Mouse (Mus musculus): Measurements from ENCODE around the gene Scin.
A peak's percentile ranks its signal among the peaks of the same experiment; 100 is the strongest.

Gene Scin

DNA sequence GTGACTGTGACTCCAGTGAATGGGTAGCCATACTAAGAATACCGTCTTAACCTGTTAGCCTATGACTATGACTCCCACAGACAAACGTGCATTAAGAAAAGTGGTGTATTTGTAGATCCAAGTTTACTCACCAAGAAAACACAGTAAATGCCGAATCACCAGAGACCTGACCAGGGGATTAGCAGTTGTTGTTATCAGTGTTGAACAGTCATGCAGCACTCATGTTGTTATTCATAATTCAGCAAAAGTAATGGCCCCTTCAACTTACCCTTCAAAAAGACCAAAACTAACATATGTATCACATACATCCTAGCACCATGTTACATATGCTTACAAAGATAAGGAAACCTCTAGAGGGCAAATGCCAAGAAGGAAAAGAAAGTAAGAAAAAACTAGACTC, 106.6 kb downstream of the Scin start:
- DNase-seq (ENCODE audit: low read depth, low spot score) = no peak

DNA sequence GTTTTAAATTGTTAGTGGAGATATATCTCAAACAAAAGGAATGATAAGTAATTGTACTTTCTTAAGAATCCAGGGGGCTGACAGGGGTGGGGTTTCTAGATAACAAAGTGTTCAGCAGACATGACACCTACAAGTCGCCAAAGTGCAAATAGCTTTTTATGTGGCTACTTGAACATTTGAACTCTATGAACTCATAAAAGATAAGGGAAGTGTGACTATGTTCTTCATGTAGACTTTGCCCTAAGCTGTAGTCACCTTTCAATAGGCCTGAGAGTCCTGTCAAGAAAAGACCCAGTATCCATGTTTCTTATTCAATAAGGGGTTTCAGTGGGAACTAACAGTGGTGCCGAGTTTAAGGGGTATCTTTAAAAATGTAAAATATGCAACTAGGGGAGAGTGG, 110.1 kb downstream of the Scin start:
- no peak for DNase-seq (ENCODE audit: low read depth, low spot score)

DNA sequence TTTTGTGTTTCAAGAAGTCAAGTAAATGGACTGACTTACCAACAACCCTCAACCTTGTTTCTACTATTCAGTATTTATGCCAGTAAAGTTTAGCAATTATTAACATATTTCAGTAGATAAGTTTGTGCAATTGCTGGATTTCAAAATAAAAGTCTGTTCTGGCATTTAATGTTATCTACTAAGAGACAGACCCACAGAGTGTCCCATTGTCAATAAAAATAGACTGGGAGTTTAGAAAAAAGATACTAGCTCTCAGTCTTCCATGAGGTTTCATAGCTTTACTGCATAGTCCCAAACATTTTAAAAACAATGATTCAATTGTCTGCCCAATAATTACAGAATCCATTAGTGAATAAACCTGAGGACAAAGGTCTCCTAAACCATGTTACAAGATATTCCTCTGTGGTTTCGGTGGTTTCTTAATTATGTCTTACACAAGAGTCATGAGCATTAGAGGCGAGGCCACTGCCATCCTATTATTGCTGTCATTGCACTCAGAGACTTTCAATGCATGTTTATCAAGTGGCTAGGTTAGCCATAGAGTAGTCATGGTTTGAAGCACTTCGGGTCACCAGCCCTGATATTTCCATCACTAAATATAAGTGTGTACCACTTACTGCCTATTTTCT, 110.9 kb downstream of the Scin start:
- no peak for DNase-seq (ENCODE audit: low read depth, low spot score)

DNA sequence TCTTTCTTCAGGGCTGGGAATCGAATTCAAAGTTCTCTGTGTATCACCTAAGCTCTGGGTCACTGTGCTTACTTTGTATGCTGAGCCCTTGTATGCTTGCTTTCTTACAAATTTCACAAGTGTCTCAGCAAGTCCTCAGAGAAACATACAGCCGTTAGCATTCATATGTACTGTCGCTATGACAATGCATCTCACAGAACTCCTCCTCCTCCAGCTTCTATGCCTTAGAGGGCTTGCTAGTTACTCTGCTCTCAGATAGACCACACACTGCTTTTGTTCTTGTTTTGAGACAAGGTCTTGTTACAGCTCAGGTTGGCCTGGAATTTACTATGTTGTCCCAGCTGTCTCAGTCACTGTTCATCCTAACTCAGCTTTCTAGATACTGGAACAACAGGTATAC, 111.7 kb downstream of the Scin start:
- DNase-seq (ENCODE audit: low read depth, low spot score) = no peak

DNA sequence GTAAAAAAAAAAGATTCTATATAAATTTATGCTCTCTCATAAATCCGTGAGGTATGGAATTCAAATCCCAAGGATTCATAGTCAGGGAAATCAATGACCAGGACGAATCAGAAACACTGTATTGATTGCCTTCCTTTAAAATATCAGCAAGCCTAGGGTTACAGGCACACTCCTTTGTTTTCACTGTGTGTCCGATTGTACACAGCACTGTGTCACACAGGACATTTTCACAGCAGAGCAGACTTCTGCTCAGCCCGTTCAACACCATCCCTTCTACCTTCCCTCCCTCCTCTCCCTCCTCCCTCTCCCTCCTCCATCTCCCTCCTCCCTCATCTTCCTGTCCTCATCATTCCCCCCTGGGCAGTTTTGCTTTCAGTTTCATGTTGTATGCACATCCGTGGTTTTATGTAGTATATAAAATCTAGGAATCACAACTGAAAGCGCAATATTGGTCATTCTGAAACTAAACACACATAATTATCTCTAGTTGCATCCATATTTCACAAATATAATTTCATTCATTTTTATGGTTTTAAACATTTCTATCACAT, 116.0 kb downstream of the Scin start:
- no peak for DNase-seq (ENCODE audit: low read depth, low spot score)

DNA sequence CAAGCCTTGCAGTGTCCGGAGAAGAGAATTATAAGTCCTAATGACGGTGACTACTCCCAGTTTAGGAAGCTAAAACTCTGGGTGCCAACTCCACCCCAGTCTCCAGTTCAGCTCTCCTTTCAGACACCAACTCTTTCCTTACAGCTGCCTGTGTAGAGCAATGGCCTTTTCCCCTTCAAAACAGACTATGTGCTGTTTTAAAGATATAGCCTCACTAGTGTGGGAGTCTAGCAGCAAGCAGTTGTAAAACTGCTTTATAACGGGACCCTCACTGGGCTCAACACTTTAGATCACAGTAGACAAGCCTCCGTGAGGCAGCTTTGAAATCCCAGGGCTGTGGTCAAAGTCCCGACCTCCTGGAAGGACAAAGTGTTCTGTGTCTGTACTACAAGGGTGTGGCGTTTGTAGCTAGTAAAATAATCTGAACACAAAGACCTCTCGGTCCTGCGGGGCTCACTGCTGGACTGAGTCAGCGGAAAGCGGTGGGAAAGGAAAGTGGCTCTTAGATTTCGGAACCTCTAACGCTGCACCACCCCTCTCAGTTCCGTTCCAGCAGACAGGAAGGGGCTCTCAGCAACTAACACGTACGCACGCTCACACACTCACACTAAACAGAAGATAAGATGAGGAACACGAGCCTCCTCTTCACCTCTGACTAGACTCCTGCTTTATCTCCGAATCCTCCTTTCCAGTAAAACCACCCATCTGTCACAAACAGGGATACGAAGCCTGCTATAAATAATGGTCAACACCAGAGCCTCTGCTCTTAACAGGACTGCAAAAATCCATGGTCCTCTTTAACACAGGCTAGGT, 117.2 kb downstream of the Scin start:
- peak; percentile 53 for DNase-seq (ENCODE audit: low read depth, low spot score)

DNA sequence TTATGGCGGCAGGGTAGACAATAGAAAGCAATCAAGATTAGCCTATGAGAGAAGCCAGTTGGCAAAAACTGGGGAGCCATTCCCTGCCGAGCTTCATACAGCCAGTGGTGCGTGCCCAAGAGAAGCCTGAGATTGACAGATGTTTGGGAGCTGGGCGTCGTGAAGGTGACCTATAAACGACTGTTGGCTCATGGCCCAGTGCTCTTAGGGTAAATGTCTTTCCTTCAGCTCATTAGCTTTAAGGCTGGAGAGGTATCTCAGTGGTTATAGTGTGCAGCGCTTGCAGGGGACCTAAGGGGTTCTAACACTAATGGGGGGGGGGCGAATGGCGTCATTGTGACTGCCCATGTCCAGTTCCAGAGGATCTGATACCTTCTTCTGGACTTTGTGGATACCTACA, 118.0 kb downstream of the Scin start:
- DNase-seq (ENCODE audit: low read depth, low spot score) = no peak

DNA sequence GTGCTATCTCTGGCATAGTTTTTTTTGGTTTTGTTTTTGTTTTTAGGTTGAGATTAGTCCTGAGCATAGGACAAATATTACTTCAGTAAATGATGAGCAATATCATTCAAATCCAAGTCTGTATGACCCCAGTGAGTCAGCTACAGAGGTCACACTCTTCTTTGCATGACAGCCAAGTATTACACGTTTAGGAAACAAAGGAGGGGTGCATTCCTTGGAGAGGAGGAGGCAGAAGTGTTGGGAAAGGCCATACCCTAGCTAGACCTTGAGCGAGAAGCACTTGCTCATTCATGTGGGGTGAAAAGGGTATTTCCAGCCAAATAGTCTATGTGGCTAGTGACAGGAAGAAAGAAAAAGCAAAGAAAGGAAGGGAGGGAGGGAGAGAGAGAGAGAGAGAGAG, 124.2 kb downstream of the Scin start:
- DNase-seq (ENCODE audit: low read depth, low spot score) = no peak
